Mouse (Mus musculus): ENCODE measurements around the gene Cdpf1. TPM values are rescaled to one million over a fixed set of nuclear protein-coding genes. Genes with fewer than 3 reads are reported as not detected.

Cdpf1 gene
- polyA plus RNA-seq, 1 experiment from 2014 or later, result 30.6 TPM

DNA sequence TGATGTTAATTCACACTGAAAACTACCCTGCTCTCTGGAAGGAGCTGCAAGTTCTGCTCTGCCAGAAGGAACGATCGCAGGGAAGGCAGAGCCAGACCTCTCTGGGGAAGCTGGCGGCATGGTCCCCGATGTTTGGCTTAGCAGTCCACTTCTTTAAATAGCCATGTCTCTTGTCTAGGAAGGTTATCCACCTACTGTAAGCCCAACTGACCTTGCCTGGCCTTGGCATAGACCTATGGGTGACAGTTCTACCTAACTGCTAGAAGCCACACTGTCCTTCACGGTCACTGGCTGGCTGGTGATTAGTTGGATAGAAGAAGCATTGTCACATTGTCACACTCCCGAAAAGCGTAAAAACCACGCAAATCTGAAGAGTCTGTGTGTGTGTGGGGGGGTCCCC is 12.8 kb downstream of the Cdpf1 start:
- no peak overlapping the region for H3K4me2 ChIP-seq (ENCODE audit: low read depth, low read length)
- no peaks in the 10 kb centered on the region for H3K9me3 ChIP-seq (ENCODE audit: control insufficient read depth, low read length)
- H3K9ac ChIP-seq (ENCODE audit: low read depth, low read length), result no peak overlapping the region
- ATAC-seq (ENCODE audit: low read depth) (no peak), DNase-seq (ENCODE audit: low spot score) (no peak)
- 94% methylated on average over 8 of the region's 8 CpGs for WGBS
- H3K27ac ChIP-seq (replicated peaks; ENCODE audit: low read depth, low read length), result no peak overlapping the region
- no peaks in the 10 kb centered on the region for H3K4me1 ChIP-seq (ENCODE audit: control insufficient read depth, insufficient read depth, low read length)
- no peaks in the 10 kb centered on the region for H3K27me3 ChIP-seq (replicated peaks; ENCODE audit: control insufficient read depth, insufficient read depth, low read length)
- H3K4me3 ChIP-seq (ENCODE audit: low read depth, low read length), result no peak overlapping the region
- no peaks in the 10 kb centered on the region for H3K36me3 ChIP-seq (ENCODE audit: control insufficient read depth, insufficient read depth, low read length)

DNA sequence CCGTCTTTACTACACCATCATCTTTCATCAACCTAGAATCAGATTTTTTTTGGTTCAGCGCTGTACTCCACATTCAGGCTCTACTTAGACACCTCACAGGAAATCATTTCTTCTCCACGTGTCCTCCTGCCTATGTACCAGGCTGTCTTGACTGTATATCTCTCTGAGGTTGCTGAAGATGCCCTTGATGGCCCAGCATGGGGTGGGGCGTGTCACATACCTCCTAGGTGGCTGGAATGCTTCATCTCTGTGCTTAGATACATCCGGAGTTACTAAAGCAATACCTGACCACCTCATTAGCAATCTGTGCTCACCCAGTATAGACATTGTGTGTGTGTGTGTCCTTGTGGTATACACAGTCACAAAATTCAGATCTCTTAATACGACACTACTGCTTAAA is 16.0 kb downstream of the Cdpf1 start:
- H3K4me2 ChIP-seq (ENCODE audit: low read depth, low read length), result no peak overlapping the region
- no peak for ATAC-seq (ENCODE audit: low read depth)
- no peaks in the 10 kb centered on the region for H3K9me3 ChIP-seq (ENCODE audit: control insufficient read depth, low read length)
- H3K4me3 ChIP-seq (ENCODE audit: low read depth, low read length), result no peak overlapping the region
- no peak overlapping the region for H3K9ac ChIP-seq (ENCODE audit: low read depth, low read length)
- H3K4me1 ChIP-seq (ENCODE audit: control insufficient read depth, insufficient read depth, low read length), result no peaks in the 10 kb centered on the region
- 77% methylated on average over 6 of the region's 6 CpGs for WGBS
- no peaks in the 10 kb centered on the region for H3K36me3 ChIP-seq (ENCODE audit: control insufficient read depth, insufficient read depth, low read length)
- H3K27ac ChIP-seq (replicated peaks; ENCODE audit: low read depth, low read length), result no peak overlapping the region
- DNase-seq (ENCODE audit: low spot score), result no peak
- H3K27me3 ChIP-seq (replicated peaks; ENCODE audit: control insufficient read depth, insufficient read depth, low read length), result no peaks in the 10 kb centered on the region

DNA sequence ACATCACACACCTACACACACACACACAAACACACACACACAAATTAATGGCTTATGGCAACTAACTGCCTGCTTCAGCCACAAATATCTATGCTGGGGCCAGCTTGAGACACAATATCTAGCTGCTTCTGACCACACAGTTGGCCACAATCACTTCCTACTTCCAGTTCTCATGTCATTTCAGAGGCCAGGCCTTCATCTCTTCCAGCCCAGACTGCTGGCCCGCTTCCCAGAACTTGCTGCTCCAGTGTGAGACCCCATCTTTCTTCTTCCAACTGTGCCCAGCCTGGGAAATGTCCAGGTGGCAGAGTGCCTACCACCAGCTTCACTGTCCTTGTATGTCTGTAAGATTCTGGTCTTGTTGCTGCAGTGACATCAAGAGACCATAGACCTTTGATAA is 18.7 kb downstream of the Cdpf1 start:
- ATAC-seq (ENCODE audit: low read depth), result no peak
- H3K9ac ChIP-seq (ENCODE audit: low read depth, low read length), result no peak overlapping the region
- H3K4me3 ChIP-seq (ENCODE audit: low read depth, low read length), result no peak overlapping the region
- H3K36me3 ChIP-seq (ENCODE audit: control insufficient read depth, insufficient read depth, low read length), result no peaks in the 10 kb centered on the region
- peak; percentile 63 for DNase-seq (ENCODE audit: low spot score)
- H3K9me3 ChIP-seq (ENCODE audit: control insufficient read depth, low read length), result no peaks in the 10 kb centered on the region
- no peak overlapping the region for H3K4me2 ChIP-seq (ENCODE audit: low read depth, low read length)
- 75% methylated on average over 1 of the region's 1 CpGs for WGBS
- H3K4me1 ChIP-seq (ENCODE audit: control insufficient read depth, insufficient read depth, low read length), result no peaks in the 10 kb centered on the region
- H3K27ac ChIP-seq (replicated peaks; ENCODE audit: low read depth, low read length), result no peak overlapping the region
- no peaks in the 10 kb centered on the region for H3K27me3 ChIP-seq (replicated peaks; ENCODE audit: control insufficient read depth, insufficient read depth, low read length)

DNA sequence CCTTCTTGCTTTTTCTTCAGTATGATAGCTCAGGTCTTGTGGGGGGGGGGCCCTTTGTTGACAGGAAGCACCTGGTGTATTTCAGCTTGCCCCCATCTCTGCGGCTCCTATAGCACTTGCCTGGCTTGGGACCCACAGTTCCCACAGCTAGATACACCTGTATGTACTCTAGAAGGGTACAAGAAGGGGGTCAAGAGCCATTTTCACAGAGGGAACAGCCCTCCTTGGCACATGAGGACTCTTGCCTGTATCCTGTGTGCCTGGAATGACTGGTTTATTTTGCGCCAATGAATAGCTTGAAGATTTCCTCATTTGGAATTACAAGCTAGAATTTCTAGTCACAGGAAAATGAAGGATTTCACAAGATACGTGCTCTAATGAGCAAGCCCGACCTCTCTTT is 20.0 kb downstream of the Cdpf1 start:
- no peaks in the 10 kb centered on the region for H3K4me1 ChIP-seq (ENCODE audit: control insufficient read depth, insufficient read depth, low read length)
- no peaks in the 10 kb centered on the region for H3K9me3 ChIP-seq (ENCODE audit: control insufficient read depth, low read length)
- no peak overlapping the region for H3K27ac ChIP-seq (replicated peaks; ENCODE audit: low read depth, low read length)
- DNase-seq (ENCODE audit: low spot score) (peak; percentile 11), ATAC-seq (ENCODE audit: low read depth) (peak; percentile 65; the same call in 1 of the 2 replicates)
- H3K9ac ChIP-seq (ENCODE audit: low read depth, low read length), result no peak overlapping the region
- H3K4me2 ChIP-seq (ENCODE audit: low read depth, low read length), result no peak overlapping the region
- no peaks in the 10 kb centered on the region for H3K27me3 ChIP-seq (replicated peaks; ENCODE audit: control insufficient read depth, insufficient read depth, low read length)
- H3K4me3 ChIP-seq (ENCODE audit: low read depth, low read length), result no peak overlapping the region
- 85% methylated on average over 4 of the region's 4 CpGs for WGBS
- H3K36me3 ChIP-seq (ENCODE audit: control insufficient read depth, insufficient read depth, low read length), result no peaks in the 10 kb centered on the region

DNA sequence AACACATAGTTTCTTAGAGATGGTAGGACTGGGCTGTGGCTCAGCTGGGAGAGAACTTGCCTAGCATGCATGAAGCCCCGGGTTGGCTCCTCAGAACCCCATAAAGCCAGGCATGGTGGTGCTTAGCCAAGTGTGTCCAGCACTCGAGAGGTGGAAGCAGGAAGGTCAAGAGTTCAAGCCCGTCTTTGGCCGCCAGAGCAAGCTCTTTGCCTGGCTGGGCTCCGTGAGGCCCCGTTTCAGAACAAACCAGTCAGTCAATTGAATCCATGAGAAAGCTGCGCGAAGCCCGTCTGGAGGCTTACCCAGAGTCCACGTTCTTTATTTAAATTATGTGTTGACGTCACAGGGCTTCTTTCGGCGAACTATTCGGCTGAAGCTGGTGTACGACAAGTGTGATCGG is 22.9 kb downstream of the Cdpf1 start:
- WGBS, result 72% methylated on average over 16 of the region's 16 CpGs
- DNase-seq (ENCODE audit: low spot score), result no peak

DNA sequence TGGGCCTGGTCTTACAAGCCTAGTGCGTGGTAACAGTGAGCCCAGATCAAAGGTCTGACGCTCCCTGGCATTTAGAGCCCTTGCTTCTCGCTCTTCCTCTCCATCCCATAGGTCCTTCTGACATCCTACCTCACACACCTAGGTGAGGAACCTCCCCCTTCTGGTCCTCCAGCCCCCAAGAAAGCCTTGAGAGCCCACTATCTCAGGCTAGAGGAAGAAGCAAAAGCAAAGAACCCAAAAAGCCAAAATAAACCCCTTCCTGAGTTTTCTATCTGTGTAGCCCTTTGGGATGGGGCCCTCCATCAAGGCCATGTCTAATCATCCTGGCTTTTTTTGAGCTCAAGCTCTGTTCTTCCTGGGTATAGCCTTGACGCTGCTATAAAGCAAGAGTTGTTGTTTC is 23.4 kb downstream of the Cdpf1 start:
- Histone ChIP-seq H3K27ac (replicated peaks; ENCODE audit: low read depth, low read length) (no peak overlapping the region), H3K4me2 (ENCODE audit: low read depth, low read length) (no peak overlapping the region), H3K4me3 (ENCODE audit: low read depth, low read length) (no peak overlapping the region), H3K9ac (ENCODE audit: low read depth, low read length) (no peak overlapping the region), H3K27me3 (replicated peaks; ENCODE audit: control insufficient read depth, insufficient read depth, low read length) (no peaks in the 10 kb centered on the region), H3K9me3 (ENCODE audit: control insufficient read depth, low read length) (peaks cover 4% of the 10 kb centered on the region; the same call in 1 of the 2 replicates), H3K36me3 (ENCODE audit: control insufficient read depth, insufficient read depth, low read length) (no peaks in the 10 kb centered on the region), H3K4me1 (ENCODE audit: control insufficient read depth, insufficient read depth, low read length) (no peaks in the 10 kb centered on the region)
- ATAC-seq (ENCODE audit: low read depth) (no peak), DNase-seq (ENCODE audit: low spot score) (no peak)
- 95% methylated on average over 4 of the region's 4 CpGs for WGBS

More for the DNA sequence above, 22.9 kb downstream of the Cdpf1 start:
- H3K27ac ChIP-seq (replicated peaks; ENCODE audit: low read depth, low read length), result no peak overlapping the region
- H3K4me2 ChIP-seq (ENCODE audit: low read depth, low read length), result no peak overlapping the region
- no peak overlapping the region for H3K4me3 ChIP-seq (ENCODE audit: low read depth, low read length)
- no peaks in the 10 kb centered on the region for H3K27me3 ChIP-seq (replicated peaks; ENCODE audit: control insufficient read depth, insufficient read depth, low read length)
- ATAC-seq (ENCODE audit: low read depth), result no peak
- H3K4me1 ChIP-seq (ENCODE audit: control insufficient read depth, insufficient read depth, low read length), result no peaks in the 10 kb centered on the region
- H3K36me3 ChIP-seq (ENCODE audit: control insufficient read depth, insufficient read depth, low read length), result no peaks in the 10 kb centered on the region
- H3K9ac ChIP-seq (ENCODE audit: low read depth, low read length), result no peak overlapping the region
- H3K9me3 ChIP-seq (ENCODE audit: control insufficient read depth, low read length), result no peaks in the 10 kb centered on the region

DNA sequence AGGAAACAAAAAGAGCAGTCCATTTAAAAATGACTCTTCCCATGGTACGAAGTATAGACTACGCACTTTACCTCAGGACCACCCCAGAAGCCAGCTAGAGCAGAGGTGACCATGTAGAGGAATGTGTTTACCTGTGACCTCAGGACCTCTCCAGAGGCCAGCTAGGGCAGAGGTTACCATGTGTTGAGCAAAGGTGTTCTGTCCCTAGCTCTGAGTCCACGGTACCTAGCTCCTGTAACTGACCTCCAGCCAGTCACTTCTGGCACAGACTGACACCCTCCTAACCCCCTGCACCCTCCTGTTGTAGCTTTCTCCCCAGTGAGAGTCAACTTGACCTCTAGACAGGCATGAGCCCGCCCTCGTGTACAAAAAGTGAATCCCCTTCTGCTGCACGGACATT is 24.0 kb downstream of the Cdpf1 start:
- Histone ChIP-seq H3K27me3 (replicated peaks; ENCODE audit: control insufficient read depth, insufficient read depth, low read length) (no peaks in the 10 kb centered on the region), H3K27ac (replicated peaks; ENCODE audit: low read depth, low read length) (no peak overlapping the region), H3K9ac (ENCODE audit: low read depth, low read length) (no peak overlapping the region), H3K9me3 (ENCODE audit: control insufficient read depth, low read length) (peaks cover 4% of the 10 kb centered on the region; the same call in 1 of the 2 replicates), H3K36me3 (ENCODE audit: control insufficient read depth, insufficient read depth, low read length) (no peaks in the 10 kb centered on the region), H3K4me1 (ENCODE audit: control insufficient read depth, insufficient read depth, low read length) (no peaks in the 10 kb centered on the region), H3K4me2 (ENCODE audit: low read depth, low read length) (no peak overlapping the region), H3K4me3 (ENCODE audit: low read depth, low read length) (no peak overlapping the region)
- ATAC-seq (ENCODE audit: low read depth) (no peak), DNase-seq (ENCODE audit: low spot score) (no peak)
- WGBS, result 91% methylated on average over 6 of the region's 6 CpGs

DNA sequence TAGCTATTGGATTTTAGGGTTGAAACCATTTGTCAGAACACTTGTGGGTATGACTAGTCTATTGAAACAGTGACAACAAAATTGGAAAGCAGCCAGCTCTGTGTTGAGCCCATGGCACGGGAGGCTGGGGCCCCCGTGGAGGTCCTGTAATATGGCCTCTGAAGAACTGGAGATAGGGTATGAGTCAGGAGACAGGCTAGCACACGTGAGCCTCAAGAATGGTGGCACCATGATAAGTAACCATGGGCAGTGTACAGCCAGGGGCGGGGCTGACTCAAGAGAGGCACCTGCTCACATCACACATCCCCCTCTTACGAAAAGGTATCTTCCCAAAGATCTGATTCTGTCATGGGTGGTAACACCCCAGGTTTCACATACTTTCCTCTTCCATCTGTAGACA is 24.8 kb downstream of the Cdpf1 start:
- Histone ChIP-seq H3K4me2 (ENCODE audit: low read depth, low read length) (no peak overlapping the region), H3K4me1 (ENCODE audit: control insufficient read depth, insufficient read depth, low read length) (no peaks in the 10 kb centered on the region), H3K9me3 (ENCODE audit: control insufficient read depth, low read length) (peaks cover 4% of the 10 kb centered on the region; the same call in 1 of the 2 replicates), H3K36me3 (ENCODE audit: control insufficient read depth, insufficient read depth, low read length) (no peaks in the 10 kb centered on the region), H3K9ac (ENCODE audit: low read depth, low read length) (no peak overlapping the region), H3K27ac (replicated peaks; ENCODE audit: low read depth, low read length) (no peak overlapping the region), H3K27me3 (replicated peaks; ENCODE audit: control insufficient read depth, insufficient read depth, low read length) (no peaks in the 10 kb centered on the region), H3K4me3 (ENCODE audit: low read depth, low read length) (no peak overlapping the region)
- ATAC-seq (ENCODE audit: low read depth) (no peak), DNase-seq (ENCODE audit: low spot score) (no peak)
- WGBS, result 63% methylated on average over 4 of the region's 5 CpGs

DNA sequence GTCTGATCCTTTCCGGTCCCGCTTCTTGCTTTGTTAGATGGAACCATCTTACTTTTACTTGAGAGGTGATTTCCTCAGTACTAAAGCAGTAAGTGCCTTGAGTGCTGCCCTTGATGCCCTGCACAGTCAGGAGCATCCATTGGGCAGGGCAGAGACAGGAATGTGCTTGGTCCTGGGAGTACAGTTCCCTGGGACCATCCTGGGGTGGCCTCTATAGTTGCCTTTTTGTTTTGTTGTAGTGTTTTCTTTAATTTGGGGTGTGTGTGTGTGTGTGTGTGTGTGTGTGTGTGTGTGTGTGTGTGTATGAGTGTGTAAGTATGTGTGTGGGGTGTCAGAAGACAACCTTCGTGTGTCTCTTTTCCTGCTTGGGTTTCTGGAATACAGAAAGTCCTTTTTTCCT is 27.2 kb downstream of the Cdpf1 start:
- Histone ChIP-seq H3K4me3 (ENCODE audit: low read depth, low read length) (no peak overlapping the region), H3K4me1 (ENCODE audit: control insufficient read depth, insufficient read depth, low read length) (no peaks in the 10 kb centered on the region), H3K36me3 (ENCODE audit: control insufficient read depth, insufficient read depth, low read length) (no peaks in the 10 kb centered on the region), H3K9me3 (ENCODE audit: control insufficient read depth, low read length) (peaks cover 4% of the 10 kb centered on the region; the same call in 1 of the 2 replicates), H3K9ac (ENCODE audit: low read depth, low read length) (no peak overlapping the region), H3K27ac (replicated peaks; ENCODE audit: low read depth, low read length) (no peak overlapping the region), H3K27me3 (replicated peaks; ENCODE audit: control insufficient read depth, insufficient read depth, low read length) (no peaks in the 10 kb centered on the region), H3K4me2 (ENCODE audit: low read depth, low read length) (no peak overlapping the region)
- ATAC-seq (ENCODE audit: low read depth) (no peak), DNase-seq (ENCODE audit: low spot score) (no peak)
- 83% methylated on average over 3 of the region's 3 CpGs for WGBS

All from embryonic facial prominence, embryonic 14.5 days (tissue).